Mouse (Mus musculus) forebrain, embryonic 11.5 days (tissue): ENCODE measurements at regions not wholly inside any gene's neighbourhood (a gene's known extent, or its start where the extent isn't known, plus 50 kb on each side); places are given as distances from the start of the nearest gene placed in this dataset.

ENCODE experiments used
- ATAC-seq: fragments of 200-750 bp; cut with Nextera tagmentation; replicated peaks from 2 replicates; pipeline ENCODE4 v1.8.0; 2017; ENCODE audit warnings: moderate TSS enrichment; ENCODE audit not compliant: low FRiP score
- DNase-seq: peaks from one replicate; pipeline ENCODE4 v3.0.0-alpha.2; 2017; ENCODE audit warnings: low spot score
- H3K27ac ChIP-seq: fragments of 300-500 bp; sonication (generic); 2 replicates; pipeline ENCODE4 v1.5.1; 2014; ENCODE audit warnings: low read depth, low read length
- H3K27me3 ChIP-seq: fragments of 300-500 bp; sonication (generic); 2 replicates; pipeline ENCODE4 v1.6.1; 2014; ENCODE audit warnings: mild to moderate bottlenecking, low read length, mixed read lengths; ENCODE audit not compliant: control insufficient read depth, insufficient read depth
- H3K36me3 ChIP-seq: fragments of 300-500 bp; sonication (generic); 2 replicates; pipeline ENCODE4 v1.6.1; 2014; ENCODE audit warnings: mild to moderate bottlenecking, low read length, moderate library complexity, mixed read lengths; ENCODE audit not compliant: control insufficient read depth, insufficient read depth
- H3K4me1 ChIP-seq: fragments of 300-500 bp; sonication (generic); replicated peaks from 2 replicates; pipeline ENCODE4 v1.6.1; 2014; ENCODE audit warnings: low read length, mixed read lengths; ENCODE audit not compliant: control insufficient read depth, insufficient read depth
- H3K4me2 ChIP-seq: fragments of 300-500 bp; sonication (generic); 2 replicates; pipeline ENCODE4 v1.6.1; 2014; ENCODE audit warnings: low read depth, mild to moderate bottlenecking, low read length, moderate library complexity, mixed read lengths; ENCODE audit not compliant: severe bottlenecking
- H3K4me3 ChIP-seq: fragments of 300-500 bp; sonication (generic); 2 replicates; pipeline ENCODE4 v1.5.1; 2014; ENCODE audit warnings: low read depth, low read length
- H3K9ac ChIP-seq: fragments of 300-500 bp; sonication (generic); 2 replicates; pipeline ENCODE4 v1.6.1; 2014; ENCODE audit warnings: low read length
- H3K9me3 ChIP-seq: fragments of 300-500 bp; sonication (generic); 2 replicates; pipeline ENCODE4 v1.6.1; 2016; ENCODE audit warnings: low read length, mixed read lengths; ENCODE audit not compliant: control insufficient read depth
- WGBS: fragments of 180-500 bp; shearing (Covaris S2); extraction: QIAGEN DNeasy Blood & Tissue Kit; methylation state at CpG from one replicate; pipeline ENCODE4 v1.1.7; 2014; 5-methylcytosine and 5-hydroxymethylcytosine counted together

GRCm38 (mm10) chr10:99390609-99391183 lies 127.7 kb downstream of the Dusp6 start:
- H3K4me1 ChIP-seq = no peaks in the 10 kb centered on the region
- no peak overlapping the region for H3K4me3 ChIP-seq
- H3K9me3 ChIP-seq = no peaks in the 10 kb centered on the region
- H3K9ac ChIP-seq = no peak overlapping the region
- H3K36me3 ChIP-seq = no peaks in the 10 kb centered on the region
- no peak overlapping the region for H3K27ac ChIP-seq
- H3K4me2 ChIP-seq = no peak overlapping the region
- WGBS = 79% methylated on average over 7 of the region's 7 CpGs
- H3K27me3 ChIP-seq = no peaks in the 10 kb centered on the region
- ATAC-seq (no peak), DNase-seq (no peak)

GRCm38 (mm10) chr10:99391725-99392124 lies 128.7 kb downstream of the Dusp6 start:
- Histone ChIP-seq H3K4me2 (no peak overlapping the region), H3K27me3 (no peaks in the 10 kb centered on the region), H3K27ac (no peak overlapping the region), H3K9me3 (no peaks in the 10 kb centered on the region), H3K36me3 (no peaks in the 10 kb centered on the region), H3K4me1 (no peaks in the 10 kb centered on the region), H3K4me3 (no peak overlapping the region), H3K9ac (no peak overlapping the region)
- WGBS = 93% methylated on average over 6 of the region's 6 CpGs
- no peak for DNase-seq
- no peak for ATAC-seq

GRCm38 (mm10) chr10:99392979-99393378 lies 129.9 kb downstream of the Dusp6 start:
- Histone ChIP-seq H3K9me3 (no peaks in the 10 kb centered on the region), H3K27ac (no peak overlapping the region), H3K27me3 (no peaks in the 10 kb centered on the region), H3K36me3 (no peaks in the 10 kb centered on the region), H3K4me2 (no peak overlapping the region), H3K4me3 (no peak overlapping the region), H3K4me1 (no peaks in the 10 kb centered on the region), H3K9ac (no peak overlapping the region)
- ATAC-seq (no peak), DNase-seq (no peak)
- WGBS = 79% methylated on average over 5 of the region's 5 CpGs

GRCm38 (mm10) chr10:99393523-99393922 lies 130.5 kb downstream of the Dusp6 start:
- H3K9ac ChIP-seq = no peak overlapping the region
- H3K4me3 ChIP-seq = no peak overlapping the region
- H3K4me1 ChIP-seq = no peaks in the 10 kb centered on the region
- H3K36me3 ChIP-seq = no peaks in the 10 kb centered on the region
- no peaks in the 10 kb centered on the region for H3K27me3 ChIP-seq
- ATAC-seq (no peak), DNase-seq (no peak)
- 79% methylated on average over 8 of the region's 8 CpGs for WGBS
- H3K4me2 ChIP-seq = no peak overlapping the region
- no peaks in the 10 kb centered on the region for H3K9me3 ChIP-seq
- H3K27ac ChIP-seq = no peak overlapping the region

GRCm38 (mm10) chr10:99395411-99395810 lies 132.4 kb downstream of the Dusp6 start:
- Histone ChIP-seq H3K9ac (no peak overlapping the region), H3K4me2 (no peak overlapping the region), H3K4me3 (no peak overlapping the region), H3K4me1 (no peaks in the 10 kb centered on the region), H3K27me3 (no peaks in the 10 kb centered on the region), H3K9me3 (no peaks in the 10 kb centered on the region), H3K36me3 (no peaks in the 10 kb centered on the region), H3K27ac (no peak overlapping the region)
- ATAC-seq (no peak), DNase-seq (no peak)
- WGBS = 95% methylated on average over 1 of the region's 1 CpGs

- Histone ChIP-seq H3K4me2 (no peak overlapping the region), H3K27ac (no peak overlapping the region), H3K36me3 (no peaks in the 10 kb centered on the region), H3K4me3 (no peak overlapping the region), H3K27me3 (no peaks in the 10 kb centered on the region), H3K9me3 (no peaks in the 10 kb centered on the region), H3K4me1 (no peaks in the 10 kb centered on the region), H3K9ac (no peak overlapping the region)
- ATAC-seq = no peak
- DNase-seq = no peak
- 83% methylated on average over 3 of the region's 3 CpGs for WGBS
Observed at GRCm38 (mm10) chr10:99396630-99397029, 133.6 kb downstream of the Dusp6 start.

GRCm38 (mm10) chr10:99400076-99400475 lies 137.0 kb downstream of the Dusp6 start:
- no peak overlapping the region for H3K4me2 ChIP-seq
- H3K9ac ChIP-seq = no peak overlapping the region
- WGBS = 92% methylated on average over 6 of the region's 6 CpGs
- no peak overlapping the region for H3K27ac ChIP-seq
- H3K27me3 ChIP-seq = no peaks in the 10 kb centered on the region
- H3K4me1 ChIP-seq = no peaks in the 10 kb centered on the region
- H3K4me3 ChIP-seq = no peak overlapping the region
- no peaks in the 10 kb centered on the region for H3K36me3 ChIP-seq
- ATAC-seq (no peak), DNase-seq (no peak)
- H3K9me3 ChIP-seq = no peaks in the 10 kb centered on the region

- H3K4me1 ChIP-seq = no peaks in the 10 kb centered on the region
- DNase-seq = no peak
- no peak for ATAC-seq
- 93% methylated on average over 2 of the region's 2 CpGs for WGBS
- H3K4me2 ChIP-seq = no peak overlapping the region
- no peaks in the 10 kb centered on the region for H3K36me3 ChIP-seq
- no peaks in the 10 kb centered on the region for H3K27me3 ChIP-seq
- H3K4me3 ChIP-seq = no peak overlapping the region
- no peak overlapping the region for H3K27ac ChIP-seq
- no peaks in the 10 kb centered on the region for H3K9me3 ChIP-seq
- H3K9ac ChIP-seq = no peak overlapping the region
Observed at GRCm38 (mm10) chr10:99406764-99407163, 143.7 kb downstream of the Dusp6 start.

- WGBS = 93% methylated on average over 2 of the region's 2 CpGs
- H3K4me2 ChIP-seq = no peak overlapping the region
- DNase-seq (no peak), ATAC-seq (no peak)
- H3K27ac ChIP-seq = no peak overlapping the region
- no peak overlapping the region for H3K4me3 ChIP-seq
- H3K9me3 ChIP-seq = no peaks in the 10 kb centered on the region
- no peaks in the 10 kb centered on the region for H3K36me3 ChIP-seq
- no peak overlapping the region for H3K9ac ChIP-seq
- no peaks in the 10 kb centered on the region for H3K27me3 ChIP-seq
- H3K4me1 ChIP-seq = no peaks in the 10 kb centered on the region
Observed at GRCm38 (mm10) chr10:99408786-99409185, 145.8 kb downstream of the Dusp6 start.
